Mouse (Mus musculus) spleen, postnatal 14 days (tissue): ENCODE data around the gene App.

ENCODE experiments used
- DNase-seq, 2 experiments: peaks; one replicate each; pipeline ENCODE4 v3.0.0; 2021 to 2022; ENCODE audit warnings: low spot score in 2 of 2

The App gene

GRCm38 (mm10) chr16:85020696-85021323, 152.8 kb downstream of the App start:
- DNase-seq = no peak

- no peak for DNase-seq
Measured at GRCm38 (mm10) chr16:85019273-85019672, 154.3 kb downstream of the App start.

GRCm38 (mm10) chr16:85017845-85018244, 155.7 kb downstream of the App start:
- DNase-seq = no peak

GRCm38 (mm10) chr16:85012695-85013094, 160.9 kb downstream of the App start:
- DNase-seq = no peak

- no peak for DNase-seq
Measured at GRCm38 (mm10) chr16:85012172-85012571, 161.4 kb downstream of the App start.

- no peak for DNase-seq
Measured at GRCm38 (mm10) chr16:85010651-85011050, 162.9 kb downstream of the App start.

GRCm38 (mm10) chr16:85008866-85009645, 164.5 kb downstream of the App start:
- no peak for DNase-seq

- DNase-seq = no peak
Measured at GRCm38 (mm10) chr16:85001939-85002556, 171.5 kb downstream of the App start.

- no peak for DNase-seq
Measured at GRCm38 (mm10) chr16:85000304-85000703, 173.3 kb downstream of the App start.

GRCm38 (mm10) chr16:84997551-84997950, 176.0 kb downstream of the App start:
- no peak for DNase-seq

GRCm38 (mm10) chr16:84995441-84995867, 178.1 kb downstream of the App start:
- DNase-seq = no peak

- no peak for DNase-seq
Measured at GRCm38 (mm10) chr16:84992888-84993287, 180.7 kb downstream of the App start.

- no peak for DNase-seq
Measured at GRCm38 (mm10) chr16:84991011-84991410, 182.6 kb downstream of the App start.

- no peak for DNase-seq
Measured at GRCm38 (mm10) chr16:84989938-84990337, 183.6 kb downstream of the App start.

- no peak for DNase-seq
Measured at GRCm38 (mm10) chr16:84989476-84989875, 184.1 kb downstream of the App start.

GRCm38 (mm10) chr16:84987724-84988287, 185.8 kb downstream of the App start:
- DNase-seq = no peak

- DNase-seq = no peak
Measured at GRCm38 (mm10) chr16:84986016-84986631, 187.4 kb downstream of the App start.

GRCm38 (mm10) chr16:84985340-84985739, 188.2 kb downstream of the App start:
- no peak for DNase-seq

GRCm38 (mm10) chr16:84983428-84983827, 190.1 kb downstream of the App start:
- no peak for DNase-seq

GRCm38 (mm10) chr16:84982589-84982988, 191.0 kb downstream of the App start:
- DNase-seq = no peak

GRCm38 (mm10) chr16:84978589-84978988, 195.0 kb downstream of the App start:
- DNase-seq = no peak

- no peak for DNase-seq
Measured at GRCm38 (mm10) chr16:84974176-84974518, 199.4 kb downstream of the App start.
